Mouse (Mus musculus): Measurements from ENCODE around the gene Pak6. TPM values are rescaled to one million over a fixed set of nuclear protein-coding genes. Genes with fewer than 3 reads are reported as not detected.
A peak's percentile ranks its signal among the peaks of the same experiment; 100 is the strongest.

The Pak6 gene
- total RNA-seq, 2 experiments from 2014 or later: 96.4 to 102 TPM

- Histone ChIP-seq H3K27ac (no peak overlapping the region), H3K4me3 (no peak overlapping the region)
- no peak for DNase-seq (ENCODE audit: extremely low spot score in 1 of 2, low spot score in 2 of 2)
- TF ChIP-seq CTCF (IDR thresholded peaks at IDR 0.05): no peak
- intact Hi-C loops (cut with DNase I): no loop called here
Observed at GRCm38 (mm10) chr2:118726873-118727272, 63.8 kb downstream of the Pak6 start.

- no peak overlapping the region for H3K4me3 ChIP-seq
- no peak for TF ChIP-seq CTCF (IDR thresholded peaks at IDR 0.05)
- intact Hi-C loops (cut with DNase I): no loop called here
- no peak for DNase-seq (ENCODE audit: extremely low spot score in 1 of 2, low spot score in 2 of 2)
- H3K27ac ChIP-seq: no peak overlapping the region
Observed at GRCm38 (mm10) chr2:118727911-118728310, 64.8 kb downstream of the Pak6 start.

GRCm38 (mm10) chr2:118728337-118728736 lies 65.2 kb downstream of the Pak6 start, which contains the start of gene Plcb2:
TSS of gene Plcb2 (minus strand) at chr2:118728438.
- no peak for TF ChIP-seq CTCF (IDR thresholded peaks at IDR 0.05)
- Histone ChIP-seq H3K4me3 (no peak within 1 kb of the TSS), H3K27ac (no peak within 1 kb of the TSS)
- intact Hi-C loops (cut with DNase I): no loop called here
- DNase-seq (ENCODE audit: extremely low spot score in 1 of 2, low spot score in 2 of 2): no peak

GRCm38 (mm10) chr2:118729194-118729593 lies 66.1 kb downstream of the Pak6 start:
- DNase-seq (ENCODE audit: extremely low spot score in 1 of 2, low spot score in 2 of 2): no peak
- no peak for TF ChIP-seq CTCF (IDR thresholded peaks at IDR 0.05)
- Histone ChIP-seq H3K27ac (no peak overlapping the region), H3K4me3 (no peak overlapping the region)
- intact Hi-C loops (cut with DNase I): no loop called here

GRCm38 (mm10) chr2:118729816-118730621 lies 66.9 kb downstream of the Pak6 start:
- Histone ChIP-seq H3K27ac (no peak overlapping the region), H3K4me3 (no peak overlapping the region)
- TF ChIP-seq CTCF (IDR thresholded peaks at IDR 0.05): no peak
- intact Hi-C loops (cut with DNase I): loop anchor here (1.0 to 10.0 kb wide), 4 partner anchors 29 to 468 kb away; no protein-coding TSS in a partner anchor
- no peak for DNase-seq (ENCODE audit: extremely low spot score in 1 of 2, low spot score in 2 of 2)

GRCm38 (mm10) chr2:118730622-118730915 lies 67.5 kb downstream of the Pak6 start:
- Histone ChIP-seq H3K4me3 (no peak overlapping the region), H3K27ac (no peak overlapping the region)
- peak; percentile 94 for TF ChIP-seq CTCF (IDR thresholded peaks at IDR 0.05)
- DNase-seq (ENCODE audit: extremely low spot score in 1 of 2, low spot score in 2 of 2): peak; percentile 79
- intact Hi-C loops (cut with DNase I): loop anchor here (1.0 to 10.0 kb wide), 4 partner anchors 30 to 468 kb away; no protein-coding TSS in a partner anchor

- intact Hi-C loops (cut with DNase I): loop anchor here (2.0 to 10.0 kb wide), 3 partner anchors 31 to 470 kb away; no protein-coding TSS in a partner anchor
Observed at GRCm38 (mm10) chr2:118731981-118732380, 68.9 kb downstream of the Pak6 start.

GRCm38 (mm10) chr2:118733341-118733740 lies 70.2 kb downstream of the Pak6 start:
- Histone ChIP-seq H3K4me3 (no peak overlapping the region), H3K27ac (no peak overlapping the region)
- no peak for TF ChIP-seq CTCF (IDR thresholded peaks at IDR 0.05)
- DNase-seq (ENCODE audit: extremely low spot score in 1 of 2, low spot score in 2 of 2): no peak
- intact Hi-C loops (cut with DNase I): loop anchor here (5.0 to 10.0 kb wide), 2 partner anchors 249 to 471 kb away; no protein-coding TSS in a partner anchor

More at GRCm38 (mm10) chr2:118731981-118732380, 68.9 kb downstream of the Pak6 start:
- TF ChIP-seq CTCF (IDR thresholded peaks at IDR 0.05): no peak
- H3K27ac ChIP-seq: no peak overlapping the region
- H3K4me3 ChIP-seq: no peak overlapping the region
- DNase-seq (ENCODE audit: extremely low spot score in 1 of 2, low spot score in 2 of 2): no peak

GRCm38 (mm10) chr2:118740341-118740740 lies 77.2 kb downstream of the Pak6 start:
- intact Hi-C loops (cut with DNase I): no loop called here
- no peak for TF ChIP-seq CTCF (IDR thresholded peaks at IDR 0.05)
- no peak for DNase-seq (ENCODE audit: extremely low spot score in 1 of 2, low spot score in 2 of 2)
- Histone ChIP-seq H3K27ac (no peak overlapping the region), H3K4me3 (no peak overlapping the region)

GRCm38 (mm10) chr2:118741183-118741582 lies 78.1 kb downstream of the Pak6 start:
- Histone ChIP-seq H3K27ac (no peak overlapping the region), H3K4me3 (no peak overlapping the region)
- TF ChIP-seq CTCF (IDR thresholded peaks at IDR 0.05): no peak; the same call in none of the 2 replicates
- intact Hi-C loops (cut with DNase I): no loop called here
- DNase-seq (ENCODE audit: extremely low spot score in 1 of 2, low spot score in 2 of 2): no peak

GRCm38 (mm10) chr2:118743261-118743943 lies 80.3 kb downstream of the Pak6 start:
- H3K4me3 ChIP-seq: no peak overlapping the region
- intact Hi-C loops (cut with DNase I): loop anchor here (1.0 kb wide), 1 partner anchor 140 kb away; no protein-coding TSS in a partner anchor
- H3K27ac ChIP-seq: no peak overlapping the region
- peak; percentile 91 for TF ChIP-seq CTCF (IDR thresholded peaks at IDR 0.05)
- DNase-seq (ENCODE audit: extremely low spot score in 1 of 2, low spot score in 2 of 2): no peak

- Histone ChIP-seq H3K4me3 (no peak overlapping the region), H3K27ac (no peak overlapping the region)
- intact Hi-C loops (cut with DNase I): loop anchor here (1.0 to 5.0 kb wide), 3 partner anchors 20 to 118 kb away; partner anchors contain the start of genes Disp2 and Ivd
- DNase-seq (ENCODE audit: extremely low spot score in 1 of 2, low spot score in 2 of 2): no peak
- no peak for TF ChIP-seq CTCF (IDR thresholded peaks at IDR 0.05)
Observed at GRCm38 (mm10) chr2:118744621-118745020, 81.5 kb downstream of the Pak6 start.
